Mouse (Mus musculus) lung, postnatal 25 days (tissue): ENCODE results near the gene Celsr1.

Experiments
- DNase-seq: peaks from one replicate; pipeline ENCODE4 v3.0.0; 2022; ENCODE audit warnings: low spot score

The Celsr1 gene

GRCm38 (mm10) chr15:86034781-86035360 lies 1.3 kb upstream of the Celsr1 start:
- DNase-seq, result peak; percentile 37

GRCm38 (mm10) chr15:86034021-86034523 lies 495 bp upstream of the Celsr1 start:
- DNase-seq, result peak; percentile 72

GRCm38 (mm10) chr15:86032811-86033190 lies 776 bp downstream of the Celsr1 start:
- DNase-seq, result peak; percentile 41

- no peak for DNase-seq
Measured at GRCm38 (mm10) chr15:86029981-86030380, 3.6 kb downstream of the Celsr1 start.

GRCm38 (mm10) chr15:86027871-86028270 lies 5.7 kb downstream of the Celsr1 start:
- no peak for DNase-seq

- no peak for DNase-seq
Measured at GRCm38 (mm10) chr15:86021971-86022370, 11.6 kb downstream of the Celsr1 start.

- DNase-seq, result no peak
Measured at GRCm38 (mm10) chr15:86021301-86021700, 12.3 kb downstream of the Celsr1 start.

- DNase-seq, result no peak
Measured at GRCm38 (mm10) chr15:86020008-86020407, 13.6 kb downstream of the Celsr1 start.

- DNase-seq, result no peak
Measured at GRCm38 (mm10) chr15:86018753-86019512, 14.6 kb downstream of the Celsr1 start.

GRCm38 (mm10) chr15:86017336-86017735 lies 16.2 kb downstream of the Celsr1 start:
- no peak for DNase-seq

- DNase-seq, result no peak
Measured at GRCm38 (mm10) chr15:86015860-86016541, 17.6 kb downstream of the Celsr1 start.

- no peak for DNase-seq
Measured at GRCm38 (mm10) chr15:86015026-86015425, 18.6 kb downstream of the Celsr1 start.

- no peak for DNase-seq
Measured at GRCm38 (mm10) chr15:86013656-86014055, 19.9 kb downstream of the Celsr1 start.

GRCm38 (mm10) chr15:86013130-86013529 lies 20.4 kb downstream of the Celsr1 start:
- DNase-seq, result no peak

- DNase-seq, result peak; percentile 32
Measured at GRCm38 (mm10) chr15:86007690-86008121, 25.9 kb downstream of the Celsr1 start.

GRCm38 (mm10) chr15:86005691-86006525 lies 27.7 kb downstream of the Celsr1 start:
- no peak for DNase-seq

GRCm38 (mm10) chr15:86004048-86004447 lies 29.5 kb downstream of the Celsr1 start:
- DNase-seq, result no peak

GRCm38 (mm10) chr15:86000706-86001292 lies 32.8 kb downstream of the Celsr1 start:
- no peak for DNase-seq

GRCm38 (mm10) chr15:85998525-85999230 lies 34.9 kb downstream of the Celsr1 start:
- DNase-seq, result no peak

- no peak for DNase-seq
Measured at GRCm38 (mm10) chr15:85996031-85996765, 37.4 kb downstream of the Celsr1 start.
